9 mouse cellular contexts compared by ENCODE assay signal in the genomic region with DNA sequence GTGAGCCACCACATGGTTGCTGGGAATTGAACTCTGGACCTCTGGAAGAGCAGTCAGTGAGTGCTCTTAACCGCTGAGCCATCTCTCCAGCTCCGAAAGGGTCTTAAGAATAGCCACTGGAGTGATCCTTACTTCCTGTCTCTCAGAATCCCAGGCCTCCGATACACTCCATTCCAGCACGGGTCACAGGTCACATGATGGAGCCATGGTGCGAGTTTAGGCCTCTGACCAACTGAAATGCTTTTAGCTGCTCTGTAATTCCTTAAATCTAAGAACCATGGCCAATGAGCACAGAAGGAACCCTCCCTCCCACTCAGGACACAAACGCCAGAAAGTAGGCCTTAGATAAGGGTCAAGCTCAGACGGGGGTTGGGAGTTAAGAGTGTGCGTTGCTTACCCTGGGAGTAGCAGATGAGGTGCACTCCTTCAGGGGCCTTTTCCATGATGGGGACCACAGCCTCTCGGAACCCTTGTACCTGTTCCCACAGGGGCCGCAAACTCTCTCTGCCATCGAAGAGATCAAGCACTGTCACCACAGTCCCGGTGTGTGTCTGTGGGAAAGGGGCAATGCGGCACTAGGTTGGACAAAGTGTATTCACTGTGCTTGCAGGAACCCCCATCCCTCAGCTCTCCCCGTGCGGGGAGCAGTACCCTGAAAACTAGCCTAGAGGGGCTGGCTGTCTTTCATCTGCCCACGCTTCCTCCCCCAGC. TPM values are rescaled to one million over a fixed set of nuclear protein-coding genes. Genes with fewer than 3 reads are reported as not detected.
DNase-seq lines count a peak whose midpoint lies in the region; ATAC-seq and TF ChIP-seq lines count a peak whose summit lies in the region.
"Had no signal": no experiment of that assay in that cellular context is flagged by ENCODE, and none has a peak within 500 bp of the region (broad histone marks: within the 10 kb centered on the region; RNA-seq: fewer than 3 reads in every experiment).

No protein-coding gene starts in this region.

- no peak for ATAC-seq in heart, embryonic 13.5 days (ENCODE audit: extremely low read depth, insufficient number of reproducible peaks, low FRiP score, low TSS enrichment)
- no peak for ATAC-seq in liver, postnatal 0 days
- ATAC-seq in inflammation-experienced regulatory T-cells, adult 6 months, result no peak
- no peak for ATAC-seq in CD4-positive, CD25-positive, alpha-beta regulatory T cell, adult 4 months

- WGBS in heart, embryonic 13.5 days, result 41% methylated on average over 16 of the region's 16 CpGs
- WGBS in hindbrain, embryonic 10.5 days, result 54% methylated on average over 16 of the region's 16 CpGs
- 51% methylated on average over 16 of the region's 16 CpGs for WGBS in liver, postnatal 0 days (ENCODE audit: insufficient replicate concordance)

- peak overlapping the region; percentile 90 for H3K4me2 ChIP-seq in heart, embryonic 13.5 days
- H3K4me2 ChIP-seq in liver, postnatal 0 days (ENCODE audit: low read depth, low read length), result peak overlapping the region; percentile 92

- no peak for TF ChIP-seq EP300 in MEL (IDR thresholded peaks at IDR 0.05; ENCODE audit: low read depth in 1 of 2, low read length in 2 of 2)
- TF ChIP-seq EP300 in liver, postnatal 0 days (IDR thresholded peaks at IDR 0.05; ENCODE audit: low read depth), result no peak

- H3K9me3 ChIP-seq in heart, embryonic 13.5 days, result no peaks in the 10 kb centered on the region
- no peaks in the 10 kb centered on the region for H3K9me3 ChIP-seq in MEL (replicated peaks; ENCODE audit: insufficient read depth, low read length)
- H3K9me3 ChIP-seq in hindbrain, embryonic 10.5 days, result no peaks in the 10 kb centered on the region
- H3K9me3 ChIP-seq in liver, postnatal 0 days (ENCODE audit: low read length), result no peaks in the 10 kb centered on the region

- H3K27me3 ChIP-seq in heart, embryonic 13.5 days (replicated peaks), result peaks cover 28% of the 10 kb centered on the region
- H3K27me3 ChIP-seq in MEL (ENCODE audit: control insufficient read depth in 1 of 2, insufficient read depth in 2 of 2, low read length in 2 of 2), result no peaks in the 10 kb centered on the region; a peak in 1 of 4 replicates
- H3K27me3 ChIP-seq in hindbrain, embryonic 10.5 days (ENCODE audit: insufficient read depth, poor library complexity, severe bottlenecking), result peaks cover 30% of the 10 kb centered on the region
- H3K27me3 ChIP-seq in liver, postnatal 0 days (ENCODE audit: insufficient read depth, low read length), result peaks cover 30% of the 10 kb centered on the region

- H3K79me2 ChIP-seq in MEL (ENCODE audit: control insufficient read depth, insufficient read depth, low read length, poor library complexity), result peaks cover 16% of the 10 kb centered on the region

- TF ChIP-seq POLR2A in MEL (IDR thresholded peaks at IDR 0.05; ENCODE audit: control insufficient read depth in 1 of 2, insufficient read depth in 1 of 2, low read depth in 1 of 2, low read length in 2 of 2, poor library complexity in 1 of 2), result no peak

- DNase-seq in heart, postnatal 10 days, result no peak
- DNase-seq in MEL (ENCODE audit: low read depth, low spot score), result no peak
- no peak for DNase-seq in hindbrain, embryonic 10.5 days (ENCODE audit: low spot score)
- no peak for DNase-seq in liver, postnatal 0 days
- DNase-seq in urinary bladder, postnatal 4 days (ENCODE audit: low spot score in 2 of 2), result no peak
- DNase-seq: right cerebral cortex, postnatal 4 days had no signal

- TF ChIP-seq CTCF in MEL (IDR thresholded peaks at IDR 0.05 in 2 of 3, conservative IDR thresholded peaks at IDR 0.05 in 1 of 3; ENCODE audit: control insufficient read depth in 1 of 3, insufficient read depth in 1 of 3, low read depth in 2 of 3, low read length in 3 of 3, poor library complexity in 1 of 3, severe bottlenecking in 1 of 3), result no peak; a peak in 1 of 6 replicates
- TF ChIP-seq CTCF in liver, postnatal 0 days (IDR thresholded peaks at IDR 0.05; ENCODE audit: low read depth), result no peak

- H3K27ac ChIP-seq in heart, embryonic 13.5 days (replicated peaks), result 0 out of 2 replicates have a peak overlapping the region, but pooled peaks have one; percentile 96
- peak overlapping the region; percentile 84 for H3K27ac ChIP-seq in MEL (ENCODE audit: control insufficient read depth, low read depth, low read length)
- peak overlapping the region; percentile 92 for H3K27ac ChIP-seq in hindbrain, embryonic 10.5 days
- peak overlapping the region; percentile 88 for H3K27ac ChIP-seq in liver, postnatal 0 days (ENCODE audit: low read depth)

- H3K4me1 ChIP-seq in heart, embryonic 13.5 days, result peaks cover 46% of the 10 kb centered on the region
- H3K4me1 ChIP-seq in MEL (ENCODE audit: control insufficient read depth in 1 of 2, insufficient read depth in 2 of 2, low read length in 2 of 2), result peaks cover 2 to 33% of the 10 kb centered on the region in 2 experiments; a peak in 3 of 4 replicates
- peaks cover 55% of the 10 kb centered on the region for H3K4me1 ChIP-seq in hindbrain, embryonic 10.5 days (replicated peaks)
- H3K4me1 ChIP-seq in liver, postnatal 0 days (ENCODE audit: insufficient read depth), result peaks cover 39% of the 10 kb centered on the region

- peak overlapping the region; percentile 90 for H3K9ac ChIP-seq in heart, embryonic 13.5 days
- peak overlapping the region; percentile 86 for H3K9ac ChIP-seq in MEL (ENCODE audit: control insufficient read depth, low read depth, low read length, poor library complexity, severe bottlenecking)
- peak overlapping the region; percentile 72 for H3K9ac ChIP-seq in liver, postnatal 0 days (replicated peaks)

- TF ChIP-seq RAD21 in MEL (IDR thresholded peaks at IDR 0.05; ENCODE audit: low read depth, low read length), result no peak

- H3K4me3 ChIP-seq in heart, embryonic 13.5 days, result peak overlapping the region; percentile 80
- H3K4me3 ChIP-seq in MEL (ENCODE audit: control insufficient read depth in 1 of 2, insufficient read depth in 1 of 2, low read depth in 2 of 2, low read length in 2 of 2), result peak overlapping the region; percentile 91 to 92
- H3K4me3 ChIP-seq in hindbrain, embryonic 10.5 days, result peak overlapping the region; percentile 83
- H3K4me3 ChIP-seq in liver, postnatal 0 days (ENCODE audit: low read depth, low read length), result peak overlapping the region; percentile 66

- peaks cover 44% of the 10 kb centered on the region for H3K36me3 ChIP-seq in heart, embryonic 13.5 days
- H3K36me3 ChIP-seq in MEL (ENCODE audit: control insufficient read depth in 1 of 2, insufficient read depth in 2 of 2, low read length in 2 of 2), result peaks cover 0 to 16% of the 10 kb centered on the region in 2 experiments; a peak in 3 of 4 replicates
- peaks cover 30% of the 10 kb centered on the region for H3K36me3 ChIP-seq in hindbrain, embryonic 10.5 days
- peaks cover 18% of the 10 kb centered on the region for H3K36me3 ChIP-seq in liver, postnatal 0 days (replicated peaks; ENCODE audit: insufficient read depth, low read length)

- intact Hi-C loops in heart, postnatal 10 days (cut with DNase I), result loop anchor here (2.0 kb wide), 1 partner anchor 19 kb away; the partner anchor contains the start of gene Fkbpl

RNA-seq across cellular contexts. Expression of gene Ppt2, which starts 2.1 kb away (rescaled TPM):
- polyA plus RNA-seq in heart, embryonic 13.5 days (2015; fragmentation: Nextera tagmentation; extraction: Ambion mirVana), result 26.1 and 27.6 TPM in 2 replicates
- 10 to 100 TPM; 39.0 to 45.7 TPM for total RNA-seq in heart, postnatal 10 days (2021)
- 20.2 and 29.2 TPM in 2 replicates for total RNA-seq in MEL (2012; rRNA removed)
- polyA plus RNA-seq in MEL (2012; ENCODE audit: insufficient read depth in 1 of 2, insufficient read length in 2 of 2, low read depth in 1 of 2, low replicate concordance in 2 of 2, missing spikeins in 1 of 2), result 100 to 1,000 TPM in 1 of 2 experiments, 10 to 100 TPM in 1; 67.1 to 147 TPM
- 22.7 and 28.7 TPM in 2 replicates for polyA plus RNA-seq in hindbrain, embryonic 10.5 days (2016; fragmentation: Nextera tagmentation; extraction: Ambion mirVana)
- polyA plus RNA-seq in liver, postnatal 0 days (2015; fragmentation: Nextera tagmentation; extraction: Ambion mirVana), result 19.3 and 19.8 TPM in 2 replicates
- 10 to 100 TPM; 18.8 to 22.9 (median 20.6) TPM for polyA plus RNA-seq in inflammation-experienced regulatory T-cells, adult 6 months (2017; shearing (Covaris generic))
- polyA plus RNA-seq in CD4-positive, CD25-positive, alpha-beta regulatory T cell, adult 4 months (2017; shearing (Covaris generic)), result 10 to 100 TPM; 20.6 to 32.2 TPM

RNA-seq across cellular contexts. Expression of gene Prrt1, which starts 3.1 kb away (rescaled TPM):
- polyA plus RNA-seq in heart, embryonic 13.5 days (2015; fragmentation: Nextera tagmentation; extraction: Ambion mirVana), result 0.15 and 0.31 TPM in 2 replicates
- total RNA-seq in heart, postnatal 10 days (2021), result 1 to 10 TPM in 1 of 2 experiments, under 1 TPM in 1; 0.89 to 1.2 TPM
- total RNA-seq in MEL (2012; rRNA removed), result not detected in 2 replicates
- 1 to 10 TPM in 1 of 2 experiments, not detected in 1; 1.0 TPM for polyA plus RNA-seq in MEL (2012; ENCODE audit: insufficient read depth in 1 of 2, insufficient read length in 2 of 2, low read depth in 1 of 2, low replicate concordance in 2 of 2, missing spikeins in 1 of 2)
- polyA plus RNA-seq in hindbrain, embryonic 10.5 days (2016; fragmentation: Nextera tagmentation; extraction: Ambion mirVana), result 0.58 and 1.4 TPM in 2 replicates
- polyA plus RNA-seq in liver, postnatal 0 days (2015; fragmentation: Nextera tagmentation; extraction: Ambion mirVana), result 0.05 TPM in 1 of 2 replicates, not detected in the other
- 1 to 10 TPM in 2 of 3 experiments, under 1 TPM in 1; 0.79 to 4.0 (median 3.7) TPM for polyA plus RNA-seq in inflammation-experienced regulatory T-cells, adult 6 months (2017; shearing (Covaris generic))
- 1 to 10 TPM; 1.4 to 2.2 TPM for polyA plus RNA-seq in CD4-positive, CD25-positive, alpha-beta regulatory T cell, adult 4 months (2017; shearing (Covaris generic))

RNA-seq across cellular contexts. Expression of gene Egfl8, which starts 10.4 kb away (rescaled TPM):
- 1.0 and 1.2 TPM in 2 replicates for polyA plus RNA-seq in heart, embryonic 13.5 days (2015; fragmentation: Nextera tagmentation; extraction: Ambion mirVana)
- total RNA-seq in heart, postnatal 10 days (2021), result 1 to 10 TPM; 2.1 to 3.5 TPM
- 0.56 and 0.89 TPM in 2 replicates for total RNA-seq in MEL (2012; rRNA removed)
- 1 to 10 TPM in 1 of 2 experiments, not detected in 1; 1.6 TPM for polyA plus RNA-seq in MEL (2012; ENCODE audit: insufficient read depth in 1 of 2, insufficient read length in 2 of 2, low read depth in 1 of 2, low replicate concordance in 2 of 2, missing spikeins in 1 of 2)
- 6.0 and 6.1 TPM in 2 replicates for polyA plus RNA-seq in hindbrain, embryonic 10.5 days (2016; fragmentation: Nextera tagmentation; extraction: Ambion mirVana)
- 0.46 and 0.66 TPM in 2 replicates for polyA plus RNA-seq in liver, postnatal 0 days (2015; fragmentation: Nextera tagmentation; extraction: Ambion mirVana)
- polyA plus RNA-seq in inflammation-experienced regulatory T-cells, adult 6 months (2017; shearing (Covaris generic)), result 1 to 10 TPM; 1.1 to 2.1 (median 1.2) TPM
- 1 to 10 TPM; 1.9 to 2.8 TPM for polyA plus RNA-seq in CD4-positive, CD25-positive, alpha-beta regulatory T cell, adult 4 months (2017; shearing (Covaris generic))

RNA-seq across cellular contexts. Expression of gene Fkbpl, which starts 18.3 kb away (rescaled TPM):
- polyA plus RNA-seq in heart, embryonic 13.5 days (2015; fragmentation: Nextera tagmentation; extraction: Ambion mirVana), result 10.4 and 10.7 TPM in 2 replicates
- total RNA-seq in heart, postnatal 10 days (2021), result 1 to 10 TPM; 8.5 to 9.9 TPM
- 4.4 and 7.0 TPM in 2 replicates for total RNA-seq in MEL (2012; rRNA removed)
- 1 to 10 TPM in 1 of 2 experiments, not detected in 1; 6.4 TPM for polyA plus RNA-seq in MEL (2012; ENCODE audit: insufficient read depth in 1 of 2, insufficient read length in 2 of 2, low read depth in 1 of 2, low replicate concordance in 2 of 2, missing spikeins in 1 of 2)
- polyA plus RNA-seq in hindbrain, embryonic 10.5 days (2016; fragmentation: Nextera tagmentation; extraction: Ambion mirVana), result 19.4 and 19.6 TPM in 2 replicates
- polyA plus RNA-seq in liver, postnatal 0 days (2015; fragmentation: Nextera tagmentation; extraction: Ambion mirVana), result 5.6 and 5.8 TPM in 2 replicates
- polyA plus RNA-seq in inflammation-experienced regulatory T-cells, adult 6 months (2017; shearing (Covaris generic)), result 1 to 10 TPM; 4.4 to 5.8 (median 5.2) TPM
- 1 to 10 TPM; 3.6 to 5.9 TPM for polyA plus RNA-seq in CD4-positive, CD25-positive, alpha-beta regulatory T cell, adult 4 months (2017; shearing (Covaris generic))

RNA-seq across cellular contexts. Expression of gene Atf6b, which starts 20.7 kb away (rescaled TPM):
- 56.1 and 56.2 TPM in 2 replicates for polyA plus RNA-seq in heart, embryonic 13.5 days (2015; fragmentation: Nextera tagmentation; extraction: Ambion mirVana)
- 10 to 100 TPM; 19.0 to 19.3 TPM for total RNA-seq in heart, postnatal 10 days (2021)
- total RNA-seq in MEL (2012; rRNA removed), result 39.6 and 45.3 TPM in 2 replicates
- 100 to 1,000 TPM in 1 of 2 experiments, not detected in 1; 101 TPM for polyA plus RNA-seq in MEL (2012; ENCODE audit: insufficient read depth in 1 of 2, insufficient read length in 2 of 2, low read depth in 1 of 2, low replicate concordance in 2 of 2, missing spikeins in 1 of 2)
- 111 and 118 TPM in 2 replicates for polyA plus RNA-seq in hindbrain, embryonic 10.5 days (2016; fragmentation: Nextera tagmentation; extraction: Ambion mirVana)
- 12.9 and 13.0 TPM in 2 replicates for polyA plus RNA-seq in liver, postnatal 0 days (2015; fragmentation: Nextera tagmentation; extraction: Ambion mirVana)
- 10 to 100 TPM; 19.0 to 21.9 (median 19.3) TPM for polyA plus RNA-seq in inflammation-experienced regulatory T-cells, adult 6 months (2017; shearing (Covaris generic))
- 10 to 100 TPM; 15.2 to 20.2 TPM for polyA plus RNA-seq in CD4-positive, CD25-positive, alpha-beta regulatory T cell, adult 4 months (2017; shearing (Covaris generic))
